Mouse (Mus musculus): ENCODE measurements around the gene Pisd. TPM values are rescaled to one million over a fixed set of nuclear protein-coding genes. Genes with fewer than 3 reads are reported as not detected.
"Not testable (repeated sequence)": the region's sequence is repeated elsewhere in the genome, so short reads cannot be mapped to it uniquely, and the experiment has no call there.

Gene Pisd
- polyA plus RNA-seq (2016; fragmentation: Nextera tagmentation; extraction: Ambion mirVana), result 77.7 and 80.1 TPM in 2 replicates

- H3K27ac ChIP-seq, result peak within 1 kb of the TSS; percentile 76
- peak within 1 kb of the TSS; percentile 89 for H3K4me3 ChIP-seq
- H3K9me3 ChIP-seq (replicated peaks), result no peaks in the 10 kb centered on the region
- H3K27me3 ChIP-seq (ENCODE audit: low read depth, poor library complexity, severe bottlenecking), result no peaks in the 10 kb centered on the region
- peaks cover 8% of the 10 kb centered on the region for H3K4me1 ChIP-seq
- DNase-seq (ENCODE audit: low spot score), result peak; percentile 93
- H3K36me3 ChIP-seq, result peaks cover 38% of the 10 kb centered on the region
- WGBS, result under 1% methylated on average over 52 of the region's 52 CpGs
Observed at GRCm38 (mm10) chr5:32785313-32785915, at the start of gene Pisd. TSS of gene Pisd (minus strand) at chr5:32785646.

DNA sequence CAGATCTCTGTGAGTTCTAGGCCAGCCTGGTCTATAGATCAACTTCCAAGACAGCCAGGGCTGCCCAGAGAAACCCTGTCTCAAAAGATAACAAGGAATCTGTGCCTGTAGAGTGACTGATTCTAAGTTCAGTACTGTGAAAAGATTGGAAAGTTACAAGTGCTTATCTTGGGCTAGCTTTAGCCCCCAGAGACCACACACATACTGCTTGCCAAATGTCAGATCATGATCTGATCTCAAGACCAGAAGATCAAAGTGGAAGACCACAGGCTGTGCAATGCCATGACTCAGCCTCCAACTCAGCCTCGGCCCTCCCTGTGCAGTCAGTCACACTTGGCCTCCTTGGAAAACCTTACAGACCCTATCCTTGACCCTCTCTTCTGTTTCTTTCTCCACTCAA, 49.1 kb upstream of the Pisd start:
- Histone ChIP-seq H3K27ac (no peak overlapping the region), H3K27me3 (ENCODE audit: low read depth, poor library complexity, severe bottlenecking) (no peaks in the 10 kb centered on the region), H3K4me1 (no peaks in the 10 kb centered on the region), H3K9me3 (replicated peaks) (no peaks in the 10 kb centered on the region), H3K36me3 (peaks cover 96% of the 10 kb centered on the region), H3K4me3 (no peak overlapping the region)
- no peak for DNase-seq (ENCODE audit: low spot score)
- WGBS, result 89% methylated on average over 1 of the region's 1 CpGs

- WGBS, result 92% methylated on average over 2 of the region's 2 CpGs
- Histone ChIP-seq H3K36me3 (peaks cover 97% of the 10 kb centered on the region), H3K27me3 (ENCODE audit: low read depth, poor library complexity, severe bottlenecking) (no peaks in the 10 kb centered on the region), H3K4me3 (no peak overlapping the region), H3K4me1 (no peaks in the 10 kb centered on the region), H3K27ac (no peak overlapping the region), H3K9me3 (replicated peaks) (no peaks in the 10 kb centered on the region)
- no peak for DNase-seq (ENCODE audit: low spot score)
Observed at GRCm38 (mm10) chr5:32830054-32830453, 44.6 kb upstream of the Pisd start.

- H3K27me3 ChIP-seq (ENCODE audit: low read depth, poor library complexity, severe bottlenecking); H3K9me3 ChIP-seq (replicated peaks); H3K4me3 ChIP-seq; DNase-seq (ENCODE audit: low spot score); H3K27ac ChIP-seq; H3K4me1 ChIP-seq: not testable (repeated sequence)
- WGBS, result 93% methylated on average over 1 of the region's 1 CpGs
- H3K36me3 ChIP-seq, result peaks cover 84% of the 10 kb centered on the region
Observed at GRCm38 (mm10) chr5:32828766-32829165, 43.3 kb upstream of the Pisd start.

DNA sequence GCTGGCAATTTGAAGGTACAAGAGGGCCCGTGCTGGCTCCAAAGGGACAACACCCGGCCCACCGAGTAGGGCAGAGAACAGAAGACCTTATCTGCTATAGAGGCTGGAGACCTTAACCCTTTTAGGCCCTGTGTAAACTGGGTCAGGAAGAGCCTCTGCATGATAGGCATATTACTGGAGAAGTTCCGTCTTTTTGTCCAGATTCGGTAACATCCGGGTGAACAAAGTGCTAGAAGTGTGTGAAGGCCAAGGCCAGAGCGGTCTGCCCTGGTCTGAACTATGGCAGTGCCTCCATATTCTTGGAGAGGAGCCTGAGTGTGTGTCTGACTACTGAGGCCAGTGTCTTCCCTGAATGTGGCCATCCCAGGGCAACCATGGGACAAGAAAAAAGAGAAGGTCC, 41.6 kb upstream of the Pisd start, which contains the start of gene Gm20671:
Gm20671 (minus strand) TSS at position 101 of the 400 bp plus-strand sequence.
- Histone ChIP-seq H3K27ac (no peak within 1 kb of the TSS), H3K4me1 (no peaks in the 10 kb centered on the region), H3K4me3 (no peak within 1 kb of the TSS), H3K9me3 (replicated peaks) (no peaks in the 10 kb centered on the region), H3K27me3 (ENCODE audit: low read depth, poor library complexity, severe bottlenecking) (no peaks in the 10 kb centered on the region), H3K36me3 (peaks cover 84% of the 10 kb centered on the region)
- no peak for DNase-seq (ENCODE audit: low spot score)
- 95% methylated on average over 7 of the region's 7 CpGs for WGBS

- no peak for DNase-seq (ENCODE audit: low spot score)
- no peaks in the 10 kb centered on the region for H3K27me3 ChIP-seq (ENCODE audit: low read depth, poor library complexity, severe bottlenecking)
- no peak overlapping the region for H3K27ac ChIP-seq
- no peaks in the 10 kb centered on the region for H3K9me3 ChIP-seq (replicated peaks)
- peaks cover 84% of the 10 kb centered on the region for H3K36me3 ChIP-seq
- no peaks in the 10 kb centered on the region for H3K4me1 ChIP-seq
- H3K4me3 ChIP-seq, result no peak overlapping the region
- 93% methylated on average over 8 of the region's 8 CpGs for WGBS
Observed at GRCm38 (mm10) chr5:32820471-32820870, 35.0 kb upstream of the Pisd start.

- no peak overlapping the region for H3K4me3 ChIP-seq
- H3K36me3 ChIP-seq, result peaks cover 88% of the 10 kb centered on the region
- no peaks in the 10 kb centered on the region for H3K27me3 ChIP-seq (ENCODE audit: low read depth, poor library complexity, severe bottlenecking)
- DNase-seq (ENCODE audit: low spot score), result no peak
- no peaks in the 10 kb centered on the region for H3K4me1 ChIP-seq
- 95% methylated on average over 4 of the region's 4 CpGs for WGBS
- H3K9me3 ChIP-seq (replicated peaks), result no peaks in the 10 kb centered on the region
- no peak overlapping the region for H3K27ac ChIP-seq
Observed at GRCm38 (mm10) chr5:32815396-32815795, 29.9 kb upstream of the Pisd start.

- not testable (repeated sequence) for H3K4me3 ChIP-seq; H3K27ac ChIP-seq; H3K27me3 ChIP-seq (ENCODE audit: low read depth, poor library complexity, severe bottlenecking); H3K4me1 ChIP-seq; H3K9me3 ChIP-seq (replicated peaks); DNase-seq (ENCODE audit: low spot score)
- H3K36me3 ChIP-seq, result peaks cover 38% of the 10 kb centered on the region
- WGBS, result 82% methylated on average over 1 of the region's 1 CpGs
Observed at GRCm38 (mm10) chr5:32786454-32786853, 1.0 kb upstream of the Pisd start.

DNA sequence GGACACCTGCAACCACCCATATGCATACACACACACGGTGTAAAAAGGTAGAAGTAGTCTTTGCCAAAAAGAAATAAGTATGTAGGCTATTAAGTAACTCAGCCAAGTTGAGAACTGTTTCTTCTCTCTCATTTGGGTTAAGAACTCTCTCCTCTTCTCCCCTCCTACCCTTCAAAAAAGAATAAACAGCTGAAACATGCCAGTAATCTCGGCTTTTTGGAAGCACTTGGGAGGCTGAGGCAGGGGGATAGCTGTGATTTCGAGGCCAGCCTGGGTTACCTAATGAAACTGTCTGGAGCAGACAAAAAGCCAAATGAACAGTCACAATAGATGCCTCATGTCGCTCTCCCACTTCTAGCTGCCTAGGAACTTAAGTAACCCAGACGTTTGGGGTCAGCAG, 720 bp downstream of the Pisd start:
- peaks cover 32% of the 10 kb centered on the region for H3K36me3 ChIP-seq
- no peaks in the 10 kb centered on the region for H3K9me3 ChIP-seq (replicated peaks)
- peak overlapping the region; percentile 76 for H3K27ac ChIP-seq
- WGBS, result 33% methylated on average over 5 of the region's 5 CpGs
- no peak for DNase-seq (ENCODE audit: low spot score)
- H3K4me3 ChIP-seq, result peak overlapping the region; percentile 89
- H3K27me3 ChIP-seq (ENCODE audit: low read depth, poor library complexity, severe bottlenecking), result no peaks in the 10 kb centered on the region
- peaks cover 8% of the 10 kb centered on the region for H3K4me1 ChIP-seq

- Histone ChIP-seq H3K27me3 (ENCODE audit: low read depth, poor library complexity, severe bottlenecking) (no peaks in the 10 kb centered on the region), H3K4me1 (peaks cover 8% of the 10 kb centered on the region), H3K4me3 (no peak overlapping the region), H3K27ac (no peak overlapping the region), H3K36me3 (peaks cover 12% of the 10 kb centered on the region; the same call in 1 of the 2 replicates), H3K9me3 (replicated peaks) (no peaks in the 10 kb centered on the region)
- no peak for DNase-seq (ENCODE audit: low spot score)
- WGBS, result 95% methylated on average over 5 of the region's 5 CpGs
Observed at GRCm38 (mm10) chr5:32781596-32781995, 3.9 kb downstream of the Pisd start.

DNA sequence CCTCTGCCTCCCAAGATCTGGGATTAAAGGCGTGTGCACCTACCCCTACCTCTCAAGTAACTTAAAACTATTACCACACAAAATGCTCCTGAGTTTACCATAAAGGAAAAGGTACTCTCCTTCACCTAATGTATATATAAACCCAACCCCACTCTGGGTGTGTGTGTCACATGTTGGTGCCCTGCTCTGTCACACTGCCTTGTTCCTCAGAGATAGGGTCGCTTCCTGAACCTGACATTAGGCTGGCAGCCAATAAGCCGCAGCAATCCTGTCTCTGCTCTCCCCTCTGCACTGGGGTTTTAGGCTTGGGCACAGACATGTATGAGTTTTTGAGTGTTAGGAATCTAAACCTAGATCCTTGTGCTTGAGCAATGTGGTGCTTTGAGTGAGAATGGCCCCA, 7.3 kb downstream of the Pisd start:
- no peaks in the 10 kb centered on the region for H3K4me1 ChIP-seq
- no peaks in the 10 kb centered on the region for H3K27me3 ChIP-seq (ENCODE audit: low read depth, poor library complexity, severe bottlenecking)
- H3K9me3 ChIP-seq (replicated peaks), result no peaks in the 10 kb centered on the region
- WGBS, result 90% methylated on average over 3 of the region's 3 CpGs
- peaks cover 24% of the 10 kb centered on the region for H3K36me3 ChIP-seq
- no peak overlapping the region for H3K27ac ChIP-seq
- no peak overlapping the region for H3K4me3 ChIP-seq
- DNase-seq (ENCODE audit: low spot score), result no peak

- H3K4me1 ChIP-seq, result no peaks in the 10 kb centered on the region
- no peak for DNase-seq (ENCODE audit: low spot score)
- no peaks in the 10 kb centered on the region for H3K27me3 ChIP-seq (ENCODE audit: low read depth, poor library complexity, severe bottlenecking)
- no peaks in the 10 kb centered on the region for H3K9me3 ChIP-seq (replicated peaks)
- peaks cover 28% of the 10 kb centered on the region for H3K36me3 ChIP-seq
- H3K4me3 ChIP-seq, result no peak overlapping the region
- H3K27ac ChIP-seq, result no peak overlapping the region
- 90% methylated on average over 2 of the region's 2 CpGs for WGBS
Observed at GRCm38 (mm10) chr5:32772361-32772760, 13.1 kb downstream of the Pisd start.

GRCm38 (mm10) chr5:32767636-32768373, 17.6 kb downstream of the Pisd start:
- Histone ChIP-seq H3K9me3 (replicated peaks) (no peaks in the 10 kb centered on the region), H3K4me3 (no peak overlapping the region), H3K27me3 (ENCODE audit: low read depth, poor library complexity, severe bottlenecking) (no peaks in the 10 kb centered on the region), H3K27ac (no peak overlapping the region), H3K36me3 (peaks cover 36% of the 10 kb centered on the region), H3K4me1 (no peaks in the 10 kb centered on the region)
- WGBS, result 90% methylated on average over 4 of the region's 4 CpGs
- DNase-seq (ENCODE audit: low spot score), result no peak

Data from limb, embryonic 10.5 days (tissue).